Mouse (Mus musculus) ovary, postnatal 10 days (tissue): ENCODE data around the gene Ogfod2.

Experiments used
- DNase-seq: peaks from one replicate; pipeline ENCODE4 v3.0.0; 2022; ENCODE audit warnings: low spot score

The Ogfod2 gene

GRCm38 (mm10) chr5:124095077-124095581 lies 17.0 kb upstream of the Ogfod2 start:
- DNase-seq: no peak

- peak; percentile 85 for DNase-seq
Observed at GRCm38 (mm10) chr5:124095596-124096232, 16.4 kb upstream of the Ogfod2 start, which contains the start of gene Abcb9. Gene Abcb9, minus strand, starts transcription at chr5:124095798.

- no peak for DNase-seq
Observed at GRCm38 (mm10) chr5:124098923-124099322, 13.2 kb upstream of the Ogfod2 start.

GRCm38 (mm10) chr5:124100128-124101044 lies 11.7 kb upstream of the Ogfod2 start:
- no peak for DNase-seq

- DNase-seq: no peak
Observed at GRCm38 (mm10) chr5:124102326-124102725, 9.8 kb upstream of the Ogfod2 start.

GRCm38 (mm10) chr5:124103020-124103419 lies 9.1 kb upstream of the Ogfod2 start:
- DNase-seq: no peak

- no peak for DNase-seq
Observed at GRCm38 (mm10) chr5:124103552-124103951, 8.5 kb upstream of the Ogfod2 start.

- no peak for DNase-seq
Observed at GRCm38 (mm10) chr5:124111077-124111741, 888 bp upstream of the Ogfod2 start.

GRCm38 (mm10) chr5:124112531-124112930 lies 434 bp downstream of the Ogfod2 start:
- DNase-seq: no peak

- DNase-seq: no peak
Observed at GRCm38 (mm10) chr5:124113030-124113429, 933 bp downstream of the Ogfod2 start.

GRCm38 (mm10) chr5:124114276-124115025 lies 2.4 kb downstream of the Ogfod2 start:
- DNase-seq: no peak

GRCm38 (mm10) chr5:124115531-124115930 lies 3.4 kb downstream of the Ogfod2 start:
- DNase-seq: no peak

GRCm38 (mm10) chr5:124115990-124116845 lies 4.1 kb downstream of the Ogfod2 start, which contains the start of gene Arl6ip4:
Gene Arl6ip4, plus strand, starts transcription at chr5:124116089.
- peak; percentile 62 for DNase-seq

- DNase-seq: no peak
Observed at GRCm38 (mm10) chr5:124119204-124119603, 7.1 kb downstream of the Ogfod2 start.

GRCm38 (mm10) chr5:124122357-124122756 lies 10.3 kb downstream of the Ogfod2 start:
- DNase-seq: no peak

GRCm38 (mm10) chr5:124125093-124125492 lies 13.0 kb downstream of the Ogfod2 start:
- DNase-seq: no peak

- no peak for DNase-seq
Observed at GRCm38 (mm10) chr5:124134261-124134660, 22.2 kb downstream of the Ogfod2 start.

- DNase-seq: no peak
Observed at GRCm38 (mm10) chr5:124138066-124138465, 26.0 kb downstream of the Ogfod2 start.

GRCm38 (mm10) chr5:124149028-124149427 lies 36.9 kb downstream of the Ogfod2 start:
- no peak for DNase-seq

- no peak for DNase-seq
Observed at GRCm38 (mm10) chr5:124150895-124151294, 38.8 kb downstream of the Ogfod2 start.

- no peak for DNase-seq
Observed at GRCm38 (mm10) chr5:124152734-124153133, 40.6 kb downstream of the Ogfod2 start.
